Mouse (Mus musculus) embryo, embryonic 10.5 days (tissue): ENCODE results near the gene Acox3.
A peak's percentile ranks its signal among the peaks of the same experiment; 100 is the strongest.

Experiments
- DNase-seq: peaks from one replicate; pipeline ENCODE4 v3.0.0-alpha.2; 2015; ENCODE audit warnings: low spot score

Gene Acox3

DNA sequence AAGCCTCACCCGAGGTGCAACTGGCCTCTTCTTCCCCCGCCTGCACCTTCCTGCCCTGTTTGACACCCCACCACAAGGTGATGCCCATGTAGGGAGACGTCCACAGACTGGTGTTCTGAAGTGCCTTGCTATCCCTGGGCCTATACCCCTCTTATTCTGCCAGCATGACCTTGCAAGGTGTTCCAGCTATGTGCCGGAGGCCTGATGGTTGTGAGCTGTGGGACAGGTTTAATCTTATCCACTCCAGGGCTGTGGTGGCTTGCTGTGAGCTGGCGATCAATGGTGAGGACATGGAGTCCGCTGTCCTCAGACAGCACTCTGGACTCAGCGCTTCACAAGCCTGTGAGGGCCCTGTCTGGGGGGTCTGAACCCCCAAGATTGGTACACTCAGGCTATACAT, 27.5 kb downstream of the Acox3 start:
- DNase-seq = no peak

DNA sequence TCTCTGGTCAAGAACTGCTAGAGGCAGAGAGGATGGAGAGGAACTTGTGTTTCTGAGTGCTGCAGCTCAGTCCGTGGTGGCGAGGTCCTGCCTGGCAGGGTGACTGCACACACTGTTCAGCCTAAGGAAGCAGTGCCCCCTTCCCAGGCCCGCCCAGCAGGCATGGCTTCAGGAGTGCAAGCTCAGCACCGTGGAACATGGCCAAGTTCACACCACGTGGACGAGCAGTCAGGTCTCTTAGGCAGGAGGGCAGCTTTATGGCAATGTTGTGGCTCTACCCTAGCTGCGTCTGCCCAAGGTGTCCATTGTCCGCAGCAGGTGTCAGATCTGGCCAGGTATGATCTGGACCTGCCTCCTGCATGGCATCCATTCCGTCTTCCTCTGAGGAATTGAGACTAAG, 28.3 kb downstream of the Acox3 start:
- DNase-seq = no peak

DNA sequence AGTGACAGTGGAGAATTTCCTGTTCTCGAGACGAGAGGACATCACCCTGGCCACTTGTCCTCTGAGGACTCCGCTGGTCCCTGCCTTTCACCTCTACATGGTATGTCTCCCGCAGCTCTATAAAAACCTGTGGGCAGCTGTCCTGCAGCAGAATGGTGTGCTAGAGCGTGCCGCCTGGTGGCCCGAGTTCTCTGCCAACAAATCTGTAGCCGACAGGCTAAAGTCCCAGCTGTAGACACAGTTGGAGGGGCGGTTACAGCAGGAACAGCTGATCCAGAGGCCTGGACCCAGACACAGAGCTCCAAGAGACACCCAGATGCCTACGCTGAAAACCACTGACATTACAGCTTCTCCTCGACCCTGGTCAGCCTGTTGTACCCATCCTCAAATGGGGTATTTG, 29.1 kb downstream of the Acox3 start:
- no peak for DNase-seq

DNA sequence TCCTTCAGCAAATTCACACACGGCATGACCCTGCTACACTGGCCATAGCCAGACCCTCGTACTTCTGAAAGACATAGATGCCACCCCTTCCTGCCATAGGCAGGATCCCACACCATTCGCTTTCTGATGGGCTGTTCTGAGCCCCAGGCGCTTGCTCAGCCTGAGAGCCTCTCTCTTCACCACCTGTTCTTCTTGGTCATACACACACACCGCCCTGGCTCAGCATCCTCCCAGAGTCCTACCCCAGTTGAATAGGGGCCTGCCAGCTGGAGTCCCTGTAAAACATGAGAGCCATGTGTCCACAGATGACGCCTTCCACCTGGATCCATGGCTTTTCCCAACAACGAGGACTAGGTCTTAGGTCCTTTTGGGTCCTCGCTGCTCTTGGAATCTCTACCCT, 29.9 kb downstream of the Acox3 start:
- no peak for DNase-seq

DNA sequence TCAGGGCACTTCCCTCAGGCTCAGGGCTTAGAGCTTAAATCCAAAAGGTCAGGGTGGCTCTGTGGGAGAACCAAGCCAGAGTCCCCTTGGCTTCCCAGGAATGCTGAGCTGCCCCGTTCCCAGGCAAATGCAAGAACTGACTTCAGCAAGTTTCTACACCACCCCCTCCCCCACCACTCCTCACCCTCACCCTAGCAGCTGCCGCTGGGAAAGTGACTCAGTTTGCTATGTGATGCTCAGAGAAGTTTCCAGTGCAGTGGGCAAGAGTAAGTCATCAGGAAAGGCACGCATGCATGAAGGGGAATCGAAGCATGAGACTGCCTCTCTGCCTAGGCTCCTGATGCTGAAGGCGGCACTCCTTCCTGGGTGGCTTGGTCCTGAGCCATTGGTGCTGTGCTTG, 34.1 kb downstream of the Acox3 start:
- DNase-seq = peak; percentile 39

DNA sequence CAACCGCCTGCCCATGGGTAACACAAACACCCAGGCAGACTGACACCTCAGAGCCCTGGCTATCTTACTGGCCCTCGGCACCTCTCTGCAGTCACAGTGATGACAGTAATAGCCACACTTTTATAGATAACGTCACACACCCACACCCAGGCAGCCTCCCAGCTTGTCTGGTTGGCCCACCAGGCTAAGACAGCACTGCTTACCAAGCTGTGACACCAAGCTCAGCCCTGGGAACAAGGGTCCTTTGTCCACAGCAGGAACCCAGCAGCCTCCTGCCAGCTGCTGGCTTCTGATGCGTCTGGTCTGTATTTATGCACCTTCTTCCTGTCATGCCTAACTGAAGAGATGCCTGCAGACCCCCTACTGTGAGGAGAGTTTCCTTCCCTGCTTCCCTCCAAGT, 38.3 kb downstream of the Acox3 start:
- peak; percentile 18 for DNase-seq

DNA sequence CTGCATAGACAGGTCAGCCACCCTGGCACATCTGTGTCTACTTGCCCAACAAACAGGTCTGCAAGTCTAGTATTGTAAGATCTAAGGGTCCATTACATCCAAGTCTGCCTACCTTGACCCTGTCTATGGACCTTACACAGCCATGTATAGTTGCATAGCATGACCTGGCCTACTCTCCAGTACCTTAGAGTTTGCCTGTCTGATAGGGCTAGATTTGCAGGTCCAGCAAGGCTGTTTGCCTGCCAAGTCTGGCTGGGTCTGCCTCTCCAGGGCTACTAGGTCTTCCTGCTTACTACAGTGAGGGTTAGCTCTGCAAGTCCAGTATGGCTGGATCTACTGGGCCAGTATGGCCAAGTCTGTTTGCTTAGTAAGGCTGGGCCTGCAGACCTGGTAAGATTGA, 41.0 kb downstream of the Acox3 start:
- no peak for DNase-seq

DNA sequence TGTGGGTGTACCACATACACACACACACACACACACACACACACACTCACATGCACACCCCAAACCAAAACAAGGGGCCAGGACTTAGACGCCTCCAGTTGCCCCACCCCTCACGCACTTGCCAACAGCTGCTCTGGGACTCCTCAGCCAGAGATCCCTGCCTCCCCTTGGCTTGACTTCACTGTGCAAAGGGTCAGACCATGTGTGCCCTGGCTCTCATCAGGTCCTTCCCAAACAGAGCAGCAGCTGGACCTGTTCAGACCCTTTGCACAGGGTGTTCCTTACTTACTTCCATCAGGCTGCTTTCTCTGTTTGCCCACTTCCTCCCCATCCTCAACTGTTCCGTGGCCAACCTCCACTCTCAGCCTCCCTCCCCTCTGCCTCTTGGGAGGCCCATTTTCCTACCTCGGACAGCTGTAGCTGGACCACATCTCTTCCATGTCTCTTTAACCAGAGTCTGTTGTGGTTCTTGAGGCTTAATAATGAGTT, 42.0 kb downstream of the Acox3 start:
- no peak for DNase-seq

DNA sequence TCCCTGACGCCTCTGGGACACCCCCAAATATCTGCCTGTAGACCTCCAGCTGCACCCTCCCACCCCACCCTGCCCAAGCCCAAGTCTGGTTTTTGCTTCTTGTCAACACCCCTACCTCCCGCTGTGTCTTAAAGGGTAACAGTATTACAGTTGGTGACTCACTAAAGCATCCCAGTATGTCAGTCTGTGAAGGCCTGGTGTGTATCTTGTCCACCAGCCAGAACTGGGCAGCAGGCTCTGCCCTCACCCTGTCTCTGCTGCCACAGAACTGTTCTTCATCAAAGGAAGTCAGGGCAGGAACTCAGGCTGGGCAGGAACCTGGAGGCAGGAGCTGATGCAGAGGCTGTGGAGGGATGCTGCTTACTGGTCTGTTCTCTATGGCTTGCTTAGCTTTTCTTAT, 43.6 kb downstream of the Acox3 start:
- DNase-seq = no peak

- DNase-seq = no peak
Observed at GRCm38 (mm10) chr5:35627307-35627840, 44.5 kb downstream of the Acox3 start.

DNA sequence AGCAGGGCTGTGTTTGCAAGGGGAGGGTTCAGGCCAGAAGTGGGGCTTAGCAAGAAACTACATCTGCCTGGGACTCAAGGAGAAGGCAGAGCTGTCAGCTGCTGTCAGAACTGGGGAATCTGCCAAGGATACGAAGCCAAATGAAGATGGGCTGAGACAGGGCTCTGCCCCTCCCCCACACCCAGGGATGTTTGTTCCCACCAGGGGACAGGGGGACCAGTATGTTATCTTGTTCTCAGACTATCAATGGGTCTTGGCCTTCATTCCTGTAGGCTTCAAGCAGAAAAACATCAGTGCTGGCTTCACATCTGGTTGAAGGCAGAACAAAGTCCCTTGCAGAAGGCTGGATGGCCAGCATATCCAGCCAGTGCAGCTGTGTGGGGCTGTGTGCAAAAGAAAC, 45.8 kb downstream of the Acox3 start:
- no peak for DNase-seq

DNA sequence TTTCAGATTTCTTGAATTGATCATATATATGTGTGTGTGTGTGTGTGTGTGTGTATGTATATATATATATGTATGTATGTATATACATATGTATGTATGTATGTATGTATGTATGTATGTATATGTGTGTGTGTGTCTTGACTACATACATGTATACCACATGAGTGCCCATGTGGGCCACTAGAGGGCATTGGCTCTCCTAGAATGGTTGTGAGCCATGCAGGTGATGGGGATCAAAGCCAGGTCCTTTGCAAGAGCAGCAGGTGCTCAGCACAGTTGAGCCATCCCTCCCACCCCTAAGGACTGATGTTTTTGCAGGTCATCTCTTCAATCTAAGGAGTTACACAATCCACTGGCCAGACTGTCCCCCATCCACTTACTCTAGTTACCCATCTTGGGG, 46.5 kb downstream of the Acox3 start:
- DNase-seq = no peak

- no peak for DNase-seq
Observed at GRCm38 (mm10) chr5:35630706-35631105, 47.9 kb downstream of the Acox3 start.

DNA sequence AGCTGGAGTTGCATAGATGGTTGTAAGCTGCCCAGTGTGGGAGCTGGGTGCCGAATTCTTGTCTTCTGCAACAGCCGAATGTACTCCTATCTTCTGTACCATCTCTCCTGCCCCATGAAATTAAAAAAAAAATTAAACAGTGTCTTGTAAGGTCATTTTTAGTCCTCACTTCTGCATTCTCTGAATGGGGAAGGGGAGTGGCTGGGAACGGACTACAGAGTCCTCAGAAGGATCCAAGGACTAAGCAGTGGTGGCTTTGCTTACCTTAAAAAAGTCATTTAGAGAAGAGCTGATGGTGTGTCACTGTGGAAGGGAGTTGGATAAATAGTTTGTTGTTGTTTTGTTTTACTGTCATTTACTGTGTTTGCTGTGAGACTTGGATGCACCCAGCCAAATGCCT, 48.4 kb downstream of the Acox3 start:
- DNase-seq = no peak

- DNase-seq = no peak
Observed at GRCm38 (mm10) chr5:35631755-35632154, 48.9 kb downstream of the Acox3 start.

DNA sequence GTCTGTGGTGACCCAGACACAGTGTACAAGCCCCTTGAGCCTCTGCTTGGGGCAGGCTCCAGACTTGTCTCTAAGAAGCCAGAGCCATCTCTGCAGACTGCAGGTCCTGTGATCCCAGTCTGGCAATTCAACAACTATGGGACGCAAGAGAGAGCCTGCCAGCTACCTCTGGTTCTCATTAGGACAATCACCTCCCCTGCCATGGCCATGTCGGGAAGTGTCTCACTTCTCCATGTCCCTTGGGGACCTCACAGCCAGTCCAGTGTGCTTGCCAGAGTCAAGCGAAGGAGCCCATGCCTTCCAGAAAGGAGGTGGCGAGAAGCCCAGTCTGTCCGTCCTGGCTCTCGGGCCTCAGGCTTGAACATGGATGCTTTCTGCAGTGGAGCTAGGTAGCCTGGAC, 50.0 kb downstream of the Acox3 start:
- no peak for DNase-seq

GRCm38 (mm10) chr5:35636016-35636415, 53.2 kb downstream of the Acox3 start:
- no peak for DNase-seq

- no peak for DNase-seq
Observed at GRCm38 (mm10) chr5:35641961-35642584, 59.2 kb downstream of the Acox3 start.

- no peak for DNase-seq
Observed at GRCm38 (mm10) chr5:35643401-35644048, 60.7 kb downstream of the Acox3 start.

- no peak for DNase-seq
Observed at GRCm38 (mm10) chr5:35644082-35644481, 61.2 kb downstream of the Acox3 start.

DNA sequence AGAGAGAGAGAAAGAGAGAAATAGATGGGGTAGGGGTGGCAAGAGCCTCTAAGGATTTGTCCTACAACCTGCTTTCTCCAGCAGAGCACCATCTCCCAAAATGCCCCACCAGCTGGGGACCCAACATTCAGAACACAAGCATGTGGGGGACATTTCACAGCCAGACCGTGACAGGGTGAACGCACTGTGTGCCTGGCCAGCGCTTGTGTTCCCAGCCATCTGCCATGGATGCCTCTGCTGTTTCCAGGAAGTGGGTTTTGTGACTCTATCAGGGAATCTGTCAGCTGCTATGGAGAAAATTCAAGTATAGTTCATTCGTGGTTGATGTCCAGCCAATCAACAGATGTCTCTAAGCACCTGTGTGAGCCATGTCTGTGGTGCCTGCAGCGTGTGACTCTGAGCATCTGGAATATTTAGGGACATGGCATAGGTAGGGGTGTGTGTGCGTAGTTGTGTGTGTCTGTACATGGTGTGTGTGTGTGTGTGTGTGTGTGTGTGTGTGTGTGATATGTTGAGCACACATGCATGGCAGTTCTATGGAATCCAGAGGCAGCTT, 63.2 kb downstream of the Acox3 start:
- no peak for DNase-seq

DNA sequence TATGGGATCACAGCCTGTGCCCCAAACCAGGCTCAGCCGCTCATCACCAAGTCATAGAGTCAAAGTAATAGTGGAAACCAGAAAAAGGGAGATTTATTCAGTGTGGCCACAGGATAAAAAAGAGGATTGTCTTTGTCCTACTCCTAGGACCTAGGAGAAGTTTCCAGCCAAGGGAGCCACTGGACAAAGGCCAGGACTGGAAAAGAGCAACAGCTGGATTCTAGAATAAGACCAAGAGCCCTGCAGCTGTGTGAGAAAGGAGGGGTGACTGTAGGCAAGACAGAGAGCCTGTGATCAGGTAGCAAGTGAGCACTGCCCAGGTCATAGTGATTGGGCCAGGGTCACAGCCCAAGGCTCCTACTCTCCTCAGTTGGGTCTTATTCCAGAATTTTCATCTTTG, 64.1 kb downstream of the Acox3 start:
- no peak for DNase-seq

DNA sequence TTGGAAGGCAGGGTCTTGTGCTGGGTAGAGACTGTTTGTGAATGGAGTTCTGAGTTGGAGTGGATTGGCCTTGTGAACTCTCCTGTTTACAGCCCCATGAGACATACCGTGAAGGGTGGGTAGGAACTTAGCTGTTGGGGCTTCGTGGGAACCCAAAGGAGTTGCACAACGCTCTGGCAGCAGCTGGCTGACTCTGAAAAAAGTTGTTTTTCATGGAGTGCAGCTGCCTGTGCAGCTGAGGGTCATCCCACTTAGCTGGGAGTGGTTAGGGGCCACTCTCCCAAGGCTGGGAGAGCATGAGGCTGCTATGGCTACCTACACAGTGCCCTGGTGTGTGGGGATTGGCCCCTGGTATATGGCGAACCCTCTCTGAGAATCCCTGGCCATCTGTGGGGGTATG, 64.7 kb downstream of the Acox3 start:
- no peak for DNase-seq

DNA sequence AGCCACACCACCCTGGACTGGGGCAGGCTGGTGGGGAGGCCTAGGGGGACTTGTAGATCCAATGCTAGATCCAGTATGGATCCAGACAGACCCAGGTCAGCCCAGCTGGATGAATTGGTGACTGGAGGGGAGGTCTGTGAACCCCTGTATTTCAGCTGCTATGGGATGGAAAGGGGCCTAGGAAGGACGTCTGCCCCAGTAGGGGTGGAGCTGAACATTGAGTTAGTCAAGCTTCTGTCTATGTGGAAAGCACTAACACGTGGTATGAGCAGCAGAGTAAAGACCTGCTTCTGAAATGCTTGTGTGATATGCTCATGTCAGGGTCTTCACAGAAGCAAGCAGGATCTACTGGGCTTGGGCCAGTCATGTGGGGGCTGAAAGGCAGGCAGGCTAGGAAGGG, 65.4 kb downstream of the Acox3 start:
- no peak for DNase-seq
